Mouse (Mus musculus) limb, embryonic 14.5 days (tissue): ENCODE results near the gene Fbxl12. TPM values are rescaled to one million over a fixed set of nuclear protein-coding genes. Genes with fewer than 3 reads are reported as not detected.

Experiments used
- ATAC-seq: fragments of 200-750 bp; cut with Nextera tagmentation; 2 replicates; pipeline ENCODE4 v1.8.0; 2017; ENCODE audit warnings: low read depth, moderate number of reproducible peaks, moderate TSS enrichment; ENCODE audit not compliant: low FRiP score
- DNase-seq: peaks from one replicate; pipeline ENCODE4 v3.0.0-alpha.2; 2015; ENCODE audit warnings: low spot score
- H3K27ac ChIP-seq: fragments of 300-500 bp; sonication (generic); replicated peaks from 2 replicates; pipeline ENCODE4 v1.5.1; 2014; ENCODE audit warnings: low read depth, mild to moderate bottlenecking, low read length, moderate library complexity, mixed read lengths
- H3K27me3 ChIP-seq: fragments of 300-500 bp; sonication (generic); 2 replicates; pipeline ENCODE4 v1.6.1; 2014; ENCODE audit warnings: low read length, mixed read lengths; ENCODE audit not compliant: control insufficient read depth, insufficient read depth
- H3K36me3 ChIP-seq: fragments of 300-500 bp; sonication (generic); 2 replicates; pipeline ENCODE4 v1.6.1; 2014; ENCODE audit warnings: mild to moderate bottlenecking, low read length, moderate library complexity, mixed read lengths; ENCODE audit not compliant: control insufficient read depth, insufficient read depth
- H3K4me1 ChIP-seq: fragments of 300-500 bp; sonication (generic); 2 replicates; pipeline ENCODE4 v1.6.1; 2014; ENCODE audit warnings: antibody characterized with exemption, low read length, mixed read lengths; ENCODE audit not compliant: control insufficient read depth, insufficient read depth
- H3K4me2 ChIP-seq: fragments of 300-500 bp; sonication (generic); replicated peaks from 2 replicates; pipeline ENCODE4 v1.6.1; 2014; ENCODE audit warnings: low read depth, mild to moderate bottlenecking, low read length, moderate library complexity; ENCODE audit not compliant: severe bottlenecking
- H3K4me3 ChIP-seq: fragments of 300-500 bp; sonication (generic); replicated peaks from 2 replicates; pipeline ENCODE4 v1.5.1; 2014; ENCODE audit warnings: low read length
- H3K9ac ChIP-seq: fragments of 300-500 bp; sonication (generic); 2 replicates; pipeline ENCODE4 v1.6.1; 2014; ENCODE audit warnings: mild to moderate bottlenecking, low read depth, low read length, moderate library complexity; ENCODE audit not compliant: severe bottlenecking
- H3K9me3 ChIP-seq: fragments of 300-500 bp; sonication (generic); 2 replicates; pipeline ENCODE4 v1.6.1; 2016; ENCODE audit warnings: low read length; ENCODE audit not compliant: control insufficient read depth
- POLR2A ChIP-seq: fragments of 200-500 bp; IDR thresholded peaks from 2 replicates; pipeline ENCODE4 v1.8.0; 2012; ENCODE audit warnings: inconsistent platforms, mild to moderate bottlenecking, moderate library complexity, borderline replicate concordance; ENCODE audit not compliant: insufficient read depth, insufficient read length; ENCODE audit errors: extremely low read depth
- WGBS: fragments of 180-500 bp; shearing (Covaris S2); extraction: QIAGEN DNeasy Blood & Tissue Kit; methylation state at CpG from one replicate; pipeline ENCODE4 v1.1.7; 2014; 5-methylcytosine and 5-hydroxymethylcytosine counted together
- polyA plus RNA-seq, 2 experiments: library from polyadenylated mRNA; depleted of rRNA in 1 of 2; stranded (reverse) in 1 of 2; unstranded in 1 of 2; fragments of >200 nt; fragmentation: Nextera tagmentation in 1 of 2; extraction: Ambion mirVana in 1 of 2; gene quantifications; 2 replicates each; pipeline versions ENCODE4 v1.2.1 to v1.2.3; 2012 to 2014

Gene Fbxl12
- polyA plus RNA-seq, 2 experiments, result 12.9 to 41.5 TPM

- Histone ChIP-seq H3K27me3 (no peaks in the 10 kb centered on the region), H3K4me3 (no peak overlapping the region), H3K9me3 (no peaks in the 10 kb centered on the region), H3K4me1 (no peaks in the 10 kb centered on the region), H3K4me2 (no peak overlapping the region), H3K9ac (no peak overlapping the region), H3K36me3 (no peaks in the 10 kb centered on the region), H3K27ac (no peak overlapping the region)
- 51% methylated on average over 17 of the region's 17 CpGs for WGBS
- TF ChIP-seq POLR2A, result no peak
- no peak for ATAC-seq
- no peak for DNase-seq
These were observed 40.7 kb upstream of the Fbxl12 start for GRCm38 (mm10) chr9:20685081-20685861.

GRCm38 (mm10) chr9:20682389-20682722 lies 37.8 kb upstream of the Fbxl12 start:
- WGBS, result 43% methylated on average over 2 of the region's 2 CpGs

GRCm38 (mm10) chr9:20681546-20682388 lies 37.2 kb upstream of the Fbxl12 start:
- 40% methylated on average over 7 of the region's 7 CpGs for WGBS
- Histone ChIP-seq H3K36me3 (no peaks in the 10 kb centered on the region), H3K9ac (no peak overlapping the region), H3K27ac (no peak overlapping the region), H3K4me1 (no peaks in the 10 kb centered on the region), H3K9me3 (no peaks in the 10 kb centered on the region), H3K4me2 (no peak overlapping the region), H3K4me3 (no peak overlapping the region), H3K27me3 (no peaks in the 10 kb centered on the region)
- no peak for DNase-seq
- ATAC-seq, result peak; percentile 37; the same call in 1 of the 2 replicates
- TF ChIP-seq POLR2A, result no peak

More at GRCm38 (mm10) chr9:20682389-20682722, 37.8 kb upstream of the Fbxl12 start:
- no peak for DNase-seq
- Histone ChIP-seq H3K27ac (no peak overlapping the region), H3K27me3 (no peaks in the 10 kb centered on the region), H3K9me3 (no peaks in the 10 kb centered on the region), H3K9ac (no peak overlapping the region), H3K4me1 (no peaks in the 10 kb centered on the region), H3K36me3 (no peaks in the 10 kb centered on the region), H3K4me3 (no peak overlapping the region), H3K4me2 (no peak overlapping the region)
- no peak for TF ChIP-seq POLR2A
- no peak for ATAC-seq

DNA sequence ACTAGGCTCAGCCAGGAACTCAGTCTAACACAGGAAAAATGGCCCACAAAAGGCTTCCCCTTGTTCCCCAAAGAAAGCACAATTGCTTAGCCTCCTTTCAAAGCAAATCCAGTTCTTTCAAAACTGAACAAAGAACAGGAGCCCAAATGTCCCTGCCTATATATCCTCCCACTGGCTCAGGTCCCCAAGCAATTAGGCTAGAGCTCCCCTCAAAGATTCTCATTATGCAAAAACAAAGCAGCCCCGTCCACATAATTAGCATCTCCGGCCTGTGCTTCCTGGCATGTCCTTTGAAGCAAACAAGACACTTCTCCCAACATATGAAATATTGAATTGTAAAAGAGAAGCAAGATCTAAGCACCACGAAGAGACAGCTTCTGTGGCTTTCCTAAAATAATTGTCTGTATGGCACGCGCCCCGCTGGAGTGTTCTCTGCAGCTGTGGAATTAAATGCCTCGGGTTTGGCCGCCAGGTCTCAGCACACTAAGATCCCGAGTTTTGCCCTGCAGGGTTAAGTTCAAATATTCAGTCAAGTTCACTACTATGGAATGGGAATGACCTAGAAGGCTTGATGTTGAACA lies 35.9 kb upstream of the Fbxl12 start:
- Histone ChIP-seq H3K4me1 (no peaks in the 10 kb centered on the region), H3K27ac (no peak overlapping the region)
- no peak for ATAC-seq

DNA sequence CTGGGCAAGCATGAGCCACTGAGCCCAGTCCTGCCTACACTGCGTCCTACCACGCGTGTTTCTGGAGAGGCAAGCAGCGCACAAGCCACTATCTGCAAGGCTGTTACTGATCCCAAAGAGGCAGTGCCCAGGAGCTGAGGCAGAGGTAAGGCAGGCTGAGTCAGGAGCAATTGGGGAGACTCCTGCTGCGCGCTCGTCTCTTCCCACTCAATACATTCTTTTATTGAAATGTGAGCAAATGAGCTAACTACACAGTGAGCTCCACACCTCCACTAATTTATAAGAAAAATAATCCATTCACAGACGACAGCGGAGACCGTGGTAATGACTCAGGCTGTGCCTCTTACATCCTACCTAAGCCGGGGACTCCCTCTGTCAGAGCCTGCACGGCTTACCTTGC lies 33.3 kb upstream of the Fbxl12 start:
- ATAC-seq, result no peak
- DNase-seq, result no peak
- Histone ChIP-seq H3K4me2 (no peak overlapping the region), H3K36me3 (no peaks in the 10 kb centered on the region), H3K27me3 (no peaks in the 10 kb centered on the region), H3K27ac (no peak overlapping the region), H3K4me1 (no peaks in the 10 kb centered on the region), H3K9ac (no peak overlapping the region), H3K4me3 (no peak overlapping the region), H3K9me3 (no peaks in the 10 kb centered on the region)
- no peak for TF ChIP-seq POLR2A
- 87% methylated on average over 12 of the region's 12 CpGs for WGBS

More for the DNA sequence above, 35.9 kb upstream of the Fbxl12 start:
- DNase-seq, result no peak
- Histone ChIP-seq H3K9ac (no peak overlapping the region), H3K27me3 (no peaks in the 10 kb centered on the region), H3K4me3 (no peak overlapping the region), H3K9me3 (no peaks in the 10 kb centered on the region), H3K4me2 (no peak overlapping the region), H3K36me3 (no peaks in the 10 kb centered on the region)
- TF ChIP-seq POLR2A, result no peak
- 83% methylated on average over 9 of the region's 9 CpGs for WGBS
